Mouse (Mus musculus) olfactory bulb, adult 2 months (tissue): ENCODE measurements around the gene Erich4.

ENCODE experiments used
- CTCF ChIP-seq: fragments of 200-500 bp; IDR thresholded peaks from 2 replicates; pipeline ENCODE4 v1.5.1; 2012; ENCODE audit warnings: low read depth, mild to moderate bottlenecking, low read length, moderate library complexity; ENCODE audit not compliant: insufficient read depth
- POLR2A ChIP-seq: fragments of 200-500 bp; IDR thresholded peaks from 2 replicates; pipeline ENCODE4 v1.6.1; 2012; ENCODE audit warnings: mild to moderate bottlenecking, low read depth, low read length, moderate library complexity; ENCODE audit not compliant: insufficient read depth

DNA sequence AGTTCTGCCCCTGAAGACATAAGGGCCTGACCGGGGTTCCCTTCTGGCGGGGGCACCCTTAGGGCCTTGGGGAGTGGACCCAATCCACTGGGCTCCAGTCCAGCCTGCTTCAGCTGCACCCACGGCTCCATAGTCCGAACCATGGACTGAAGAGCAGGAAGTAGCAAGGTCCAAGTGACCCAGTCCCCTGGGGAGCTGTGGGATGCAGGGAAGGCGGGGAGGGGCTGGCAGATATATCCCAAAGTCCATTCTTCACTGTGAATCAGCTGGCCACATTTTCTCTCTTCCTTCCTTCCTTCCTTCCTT lies at the start of gene Erich4:
- TF ChIP-seq CTCF (no peak), POLR2A (no peak)
